Mouse (Mus musculus): ENCODE measurements around the gene Epb41.

DNA sequence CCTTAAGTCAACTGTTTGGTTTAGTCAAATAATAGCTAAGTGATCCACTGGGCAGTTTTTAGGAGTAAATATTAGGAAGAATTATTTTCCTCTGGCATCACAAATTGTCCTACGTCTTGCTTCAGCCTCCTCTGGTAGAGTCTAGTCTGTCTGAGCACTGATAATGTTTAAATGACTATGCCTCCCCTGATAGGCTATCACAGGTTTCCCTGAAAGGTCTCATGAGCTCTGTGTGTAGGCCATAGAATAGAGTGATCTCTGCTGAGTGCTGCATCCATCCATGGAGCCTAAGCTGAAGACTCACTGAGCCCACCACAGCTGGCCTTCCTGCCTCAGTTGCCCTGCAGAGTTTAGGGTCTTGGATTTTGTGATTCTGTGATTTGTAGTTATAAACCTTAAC, 186.6 kb downstream of the Epb41 start:
- TF ChIP-seq POLR2A (IDR thresholded peaks at IDR 0.05; ENCODE audit: borderline replicate concordance, low read depth, low read length) (no peak), CTCF (IDR thresholded peaks at IDR 0.05; ENCODE audit: low read depth, low read length) (no peak)
